Mouse (Mus musculus): Measurements from ENCODE around the gene Tuba4a.
A peak's percentile ranks its signal among the peaks of the same experiment; 100 is the strongest.
"Not testable (repeated sequence)": the region's sequence is repeated elsewhere in the genome, so short reads cannot be mapped to it uniquely, and the experiment has no call there.

The Tuba4a gene

GRCm38 (mm10) chr1:75234606-75235005 lies 14.9 kb upstream of the Tuba4a start:
- peak; percentile 79 for DNase-seq

GRCm38 (mm10) chr1:75232489-75232888 lies 12.8 kb upstream of the Tuba4a start:
- not testable (repeated sequence) for DNase-seq

GRCm38 (mm10) chr1:75231664-75232152 lies 12.0 kb upstream of the Tuba4a start, which contains the start of gene A630095N17Rik:
A630095N17Rik (minus strand) TSS chr1:75232102.
- no peak for DNase-seq

GRCm38 (mm10) chr1:75231224-75231623 lies 11.6 kb upstream of the Tuba4a start:
- no peak for DNase-seq

- DNase-seq = no peak
Observed at GRCm38 (mm10) chr1:75230335-75230994, 10.8 kb upstream of the Tuba4a start.

GRCm38 (mm10) chr1:75229158-75229557 lies 9.5 kb upstream of the Tuba4a start:
- DNase-seq = no peak

GRCm38 (mm10) chr1:75227653-75228052 lies 8.0 kb upstream of the Tuba4a start:
- no peak for DNase-seq

GRCm38 (mm10) chr1:75226138-75226537 lies 6.5 kb upstream of the Tuba4a start:
- no peak for DNase-seq

- no peak for DNase-seq
Observed at GRCm38 (mm10) chr1:75225473-75225872, 5.8 kb upstream of the Tuba4a start.

GRCm38 (mm10) chr1:75223532-75223931 lies 3.9 kb upstream of the Tuba4a start:
- DNase-seq = no peak

GRCm38 (mm10) chr1:75222926-75223325 lies 3.3 kb upstream of the Tuba4a start:
- no peak for DNase-seq

GRCm38 (mm10) chr1:75221538-75221937 lies 1.9 kb upstream of the Tuba4a start:
- no peak for DNase-seq

GRCm38 (mm10) chr1:75219078-75219477 lies 587 bp downstream of the Tuba4a start:
- DNase-seq = peak; percentile 97

GRCm38 (mm10) chr1:75218227-75219001 lies 1.3 kb downstream of the Tuba4a start:
- DNase-seq = peak; percentile 90

- no peak for DNase-seq
Observed at GRCm38 (mm10) chr1:75217893-75218226, 1.8 kb downstream of the Tuba4a start.

GRCm38 (mm10) chr1:75216797-75217585 lies 2.7 kb downstream of the Tuba4a start:
- DNase-seq = peak; percentile 57

GRCm38 (mm10) chr1:75215785-75216184 lies 3.9 kb downstream of the Tuba4a start:
- peak; percentile 34 for DNase-seq

GRCm38 (mm10) chr1:75214886-75215285 lies 4.8 kb downstream of the Tuba4a start:
- DNase-seq = peak; percentile 47

GRCm38 (mm10) chr1:75214442-75214841 lies 5.2 kb downstream of the Tuba4a start:
- no peak for DNase-seq

- DNase-seq = no peak
Observed at GRCm38 (mm10) chr1:75213096-75213495, 6.6 kb downstream of the Tuba4a start.

- no peak for DNase-seq
Observed at GRCm38 (mm10) chr1:75212542-75212941, 7.1 kb downstream of the Tuba4a start.

GRCm38 (mm10) chr1:75211141-75211708 lies 8.4 kb downstream of the Tuba4a start:
- no peak for DNase-seq
